ENCODE assay signal across 17 mouse cellular contexts in the genomic region with DNA sequence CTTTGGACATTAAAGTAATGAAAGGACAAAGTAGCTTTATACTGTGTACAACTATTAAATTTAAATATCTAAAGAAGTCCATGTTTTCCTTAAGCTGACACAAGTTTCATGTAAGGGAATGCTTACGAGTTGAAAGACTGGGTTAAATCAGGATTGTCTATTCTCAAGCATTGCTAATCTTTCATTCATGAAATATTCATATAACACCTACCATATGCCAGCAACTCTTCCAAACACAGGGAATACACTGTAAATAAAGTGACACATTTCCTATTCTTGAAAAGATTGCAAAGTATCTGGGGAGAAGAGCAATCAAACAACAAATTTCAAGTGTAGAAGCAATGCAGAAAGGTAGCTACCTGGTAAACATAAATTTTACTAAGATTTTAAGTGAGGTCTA.
"Had no signal": no experiment of that assay in that cellular context is flagged by ENCODE, and none has a peak within 500 bp of the region (broad histone marks: within the 10 kb centered on the region; RNA-seq: fewer than 3 reads in every experiment).

No protein-coding gene starts in this region.

- ATAC-seq: hindbrain, embryonic 16.5 days; inflammation-experienced regulatory T-cells, adult 6 months; intestine, embryonic 15.5 days; intestine, postnatal 0 days had no signal

- DNase-seq: gastrocnemius, adult 2 months; gastrocnemius, postnatal 10 days; gastrocnemius, postnatal 25 days; heart, adult 18-20 months; heart, postnatal 10 days; heart, postnatal 4 days; kidney, adult 18-20 months; kidney, adult 8-10 months; kidney, postnatal 10 days; kidney, postnatal 25 days; kidney, postnatal 4 days; liver; liver, embryonic 13.5 days had no signal
